Mouse (Mus musculus) 3134 (cell line): ENCODE measurements around the gene Cyb5r2.

Source experiments
- DNase-seq: peaks from one replicate; pipeline ENCODE4 v3.0.0-alpha.2; 2011; ENCODE audit warnings: low spot score; ENCODE audit not compliant: insufficient read length; ENCODE audit errors: extremely low read depth

The Cyb5r2 gene

GRCm38 (mm10) chr7:107757308-107758151 is at the start of gene Cyb5r2:
Gene Cyb5r2 (minus strand): TSS chr7:107758032.
- peak; percentile 2 for DNase-seq

DNA sequence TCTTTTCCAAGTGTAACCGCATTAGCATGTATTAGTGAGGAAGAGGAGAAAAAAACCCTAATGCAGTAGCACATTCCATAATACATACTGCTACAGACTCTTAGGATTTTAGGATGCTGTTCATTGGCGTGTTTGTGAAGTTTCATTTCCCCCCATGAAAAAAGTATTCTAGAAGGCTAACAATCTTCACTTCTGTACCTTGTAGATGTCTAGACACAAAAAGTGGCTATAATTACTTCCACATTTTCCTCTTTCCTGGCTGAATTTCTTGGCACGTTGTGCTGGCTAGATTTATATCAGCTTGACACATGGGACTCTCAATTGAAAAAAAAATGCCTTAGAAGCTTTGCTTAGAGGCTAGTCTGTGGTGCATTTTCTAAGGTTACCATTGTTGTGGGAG is 44.3 kb upstream of the Cyb5r2 start:
- no peak for DNase-seq

- DNase-seq: no peak
Observed at GRCm38 (mm10) chr7:107801108-107801507, 43.3 kb upstream of the Cyb5r2 start, which contains the start of gene Ovch2. Gene Ovch2 (minus strand): TSS chr7:107801208.

- DNase-seq: no peak
Observed at GRCm38 (mm10) chr7:107796500-107796899, 38.7 kb upstream of the Cyb5r2 start.

DNA sequence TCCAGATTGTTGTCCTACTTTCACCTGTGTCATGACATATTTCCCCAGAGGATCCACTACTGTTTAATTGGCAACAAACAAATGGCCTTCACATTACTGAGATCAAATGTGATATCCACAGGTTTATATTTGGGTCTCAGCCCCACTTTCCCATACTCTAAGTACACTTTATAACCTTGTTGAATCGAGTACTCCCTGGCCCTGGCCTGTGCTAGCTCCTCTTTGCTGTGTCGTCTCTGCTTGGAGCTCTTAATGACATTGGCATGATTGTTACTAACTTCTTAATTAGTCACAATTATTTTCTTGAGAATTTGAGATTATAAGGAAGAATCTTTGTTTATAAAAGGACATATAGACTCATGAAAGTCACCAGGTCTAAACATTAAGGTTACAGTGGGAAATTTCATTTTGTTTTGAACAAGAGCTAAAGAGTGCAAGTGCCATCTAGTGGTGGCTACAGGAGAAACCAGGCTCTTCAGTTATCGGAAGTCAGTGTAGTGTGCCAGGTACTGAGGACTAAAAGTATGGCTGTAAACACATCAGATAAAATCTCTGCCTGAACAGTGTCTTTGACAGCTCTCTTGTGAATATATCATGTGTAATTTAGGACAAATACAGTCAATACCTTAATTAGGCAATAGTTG is 30.3 kb upstream of the Cyb5r2 start:
- DNase-seq: no peak

DNA sequence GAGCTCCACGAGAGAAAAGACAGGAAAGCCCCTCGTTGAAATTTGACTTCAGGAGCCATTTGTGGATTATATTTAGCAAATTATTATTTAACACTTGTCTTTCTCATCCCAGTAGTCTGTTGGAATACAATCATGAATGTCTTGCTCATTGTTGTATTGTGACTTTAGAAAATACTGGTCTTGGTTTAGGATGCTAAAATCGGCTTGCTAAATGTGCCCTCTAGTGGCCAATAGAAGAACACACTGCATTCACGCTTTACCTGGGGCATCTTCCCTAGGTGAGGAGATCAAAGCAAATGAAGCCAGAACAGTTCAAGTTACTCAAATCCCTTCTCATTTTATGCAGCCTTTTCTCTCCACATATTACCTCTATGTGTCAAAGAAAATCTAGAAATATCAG is 21.8 kb upstream of the Cyb5r2 start:
- DNase-seq: no peak

DNA sequence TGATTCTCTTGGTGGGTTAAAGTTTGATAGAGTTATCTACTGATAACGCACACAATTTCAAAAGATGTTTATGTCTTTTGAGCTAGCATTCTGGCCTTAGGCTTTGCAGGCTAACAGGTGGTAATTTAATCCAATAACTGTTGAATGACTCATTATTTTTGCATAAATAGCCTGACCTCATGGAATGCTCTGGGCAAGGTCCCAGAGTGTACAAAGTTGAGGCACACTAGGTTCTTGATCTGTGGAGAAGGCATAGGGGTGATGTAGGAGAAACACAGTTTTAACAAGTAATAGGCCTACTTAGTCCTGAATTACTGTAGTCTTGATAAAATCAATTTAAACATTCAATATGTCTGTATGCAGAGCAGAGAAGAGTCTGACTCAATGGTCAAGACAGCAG is 20.4 kb upstream of the Cyb5r2 start:
- no peak for DNase-seq

- DNase-seq: no peak
Observed at GRCm38 (mm10) chr7:107770812-107771211, 13.0 kb upstream of the Cyb5r2 start.

- DNase-seq: no peak
Observed at GRCm38 (mm10) chr7:107756748-107757147, 1.1 kb downstream of the Cyb5r2 start.

- DNase-seq: no peak
Observed at GRCm38 (mm10) chr7:107755905-107756304, 1.9 kb downstream of the Cyb5r2 start.

- DNase-seq: no peak
Observed at GRCm38 (mm10) chr7:107752031-107752520, 5.8 kb downstream of the Cyb5r2 start.

DNA sequence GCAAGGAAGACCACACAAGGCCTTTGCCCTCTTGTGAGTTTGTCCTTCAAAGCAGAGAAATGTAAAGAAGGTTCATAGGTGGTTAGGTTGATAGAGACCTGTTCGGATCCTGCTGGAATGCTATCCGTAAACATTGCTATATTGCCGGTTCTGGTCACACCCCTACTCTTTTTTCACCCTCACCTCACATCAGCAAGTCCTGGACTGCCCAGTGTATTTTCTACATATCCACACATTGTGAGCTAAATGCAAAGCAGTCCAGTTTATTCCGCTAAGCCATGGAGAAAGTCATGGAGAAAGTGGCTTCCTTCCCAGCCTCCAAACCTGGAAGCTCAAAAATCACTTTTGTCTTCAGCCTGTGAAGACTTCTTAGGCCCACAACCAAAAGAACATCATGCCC is 8.1 kb downstream of the Cyb5r2 start:
- no peak for DNase-seq

GRCm38 (mm10) chr7:107749270-107749669 is 8.6 kb downstream of the Cyb5r2 start:
- DNase-seq: no peak

DNA sequence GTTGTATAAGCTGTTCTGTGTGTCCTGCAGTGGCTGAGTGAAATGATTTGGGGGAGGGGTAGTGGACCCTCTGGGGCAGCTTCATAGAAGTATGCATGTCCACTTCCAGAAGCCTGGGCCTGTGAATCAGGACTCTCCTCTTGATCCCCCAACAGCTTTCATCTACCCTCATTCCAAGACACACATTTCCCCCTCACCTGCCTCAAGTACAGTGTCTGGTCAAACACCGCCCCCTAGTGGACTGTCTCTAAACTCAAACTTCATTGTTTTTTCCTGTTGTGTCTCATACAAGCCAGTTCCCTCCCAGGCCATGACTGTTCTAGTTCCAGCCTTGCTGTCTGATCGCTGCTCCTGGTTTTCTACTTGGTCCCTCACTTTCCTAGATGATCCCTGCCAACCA is 9.9 kb downstream of the Cyb5r2 start:
- no peak for DNase-seq

GRCm38 (mm10) chr7:107747476-107747875 is 10.4 kb downstream of the Cyb5r2 start:
- DNase-seq: no peak

DNA sequence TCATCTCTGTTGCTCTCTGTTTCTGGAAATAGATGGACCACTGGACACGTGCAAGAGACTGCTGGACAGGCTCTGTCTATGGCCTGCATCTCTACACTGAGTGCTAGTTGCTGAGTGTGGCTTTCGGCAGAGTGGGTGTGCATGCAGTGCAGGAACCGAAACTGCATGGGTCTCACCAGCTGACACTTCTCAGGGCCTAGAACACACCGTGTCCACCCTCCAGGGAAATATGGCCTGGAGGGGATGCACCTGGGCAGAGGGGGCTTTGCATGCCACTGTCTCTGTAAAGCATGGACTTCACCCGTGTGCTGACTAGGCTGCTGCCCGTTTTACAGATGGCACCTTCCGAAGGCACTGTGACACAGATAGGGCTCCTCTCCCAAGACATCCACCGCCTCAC is 11.8 kb downstream of the Cyb5r2 start:
- no peak for DNase-seq

- no peak for DNase-seq
Observed at GRCm38 (mm10) chr7:107745111-107745510, 12.7 kb downstream of the Cyb5r2 start.

- DNase-seq: no peak
Observed at GRCm38 (mm10) chr7:107744454-107744853, 13.4 kb downstream of the Cyb5r2 start.

GRCm38 (mm10) chr7:107742963-107743465 is 14.8 kb downstream of the Cyb5r2 start:
- DNase-seq: no peak

DNA sequence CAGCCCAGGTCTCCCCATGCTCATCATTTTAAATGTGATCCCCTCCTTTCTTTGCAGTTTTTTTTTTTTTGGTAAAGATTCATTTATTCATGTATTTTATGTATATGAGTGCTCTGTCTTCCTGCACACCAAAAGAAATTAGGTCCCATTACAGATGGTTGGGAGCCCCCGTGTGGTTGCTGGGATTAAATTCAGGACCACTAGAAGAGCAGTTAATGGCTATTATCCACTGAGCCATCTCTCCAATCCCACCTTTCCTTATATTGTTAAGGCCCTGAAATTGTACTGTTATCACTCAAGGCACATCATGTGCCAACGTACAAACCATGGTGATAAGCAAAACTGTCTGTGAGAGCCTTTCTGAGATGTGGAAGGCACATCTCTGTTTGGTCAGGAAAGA is 19.1 kb downstream of the Cyb5r2 start:
- DNase-seq: no peak

DNA sequence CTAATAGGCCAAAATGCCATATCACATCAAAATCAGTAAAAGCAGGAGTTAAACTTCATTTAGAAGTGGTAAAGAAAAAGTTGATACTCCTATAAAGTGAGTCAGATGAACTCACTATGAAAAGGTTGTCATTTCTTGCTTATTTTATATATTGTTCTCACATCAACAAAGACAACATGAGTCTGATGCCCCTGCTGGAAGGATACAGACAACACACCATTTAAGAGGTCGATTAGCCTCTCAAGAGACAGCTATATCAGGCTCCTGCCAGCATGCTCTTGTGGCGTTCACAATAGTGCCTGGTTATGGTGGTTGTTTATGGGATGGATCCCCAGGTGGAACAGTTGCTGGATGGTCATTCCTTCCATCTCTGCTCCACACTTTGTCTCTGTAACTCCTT is 24.7 kb downstream of the Cyb5r2 start:
- no peak for DNase-seq

DNA sequence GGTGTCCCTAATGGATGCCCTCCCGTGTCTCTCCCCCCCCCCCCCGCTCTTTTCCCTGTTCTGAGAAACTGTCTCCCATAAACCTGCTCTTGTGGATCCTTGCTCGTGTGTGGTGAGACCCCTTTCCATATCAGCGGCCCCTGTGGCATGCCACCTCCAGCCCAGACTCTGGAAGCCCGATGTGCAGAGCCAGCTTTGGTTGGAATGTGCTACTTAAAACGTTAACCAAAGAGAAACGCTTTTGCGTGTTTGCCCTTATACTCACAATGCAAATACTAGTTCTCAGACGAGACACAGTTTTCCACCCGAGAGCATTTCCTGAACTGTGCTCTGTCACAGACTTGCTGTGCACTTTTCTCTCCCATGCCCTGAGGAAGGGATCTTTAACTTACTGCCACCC is 27.2 kb downstream of the Cyb5r2 start:
- no peak for DNase-seq
